Mouse (Mus musculus): ENCODE measurements around the gene Rnd3. TPM values are rescaled to one million over a fixed set of nuclear protein-coding genes. Genes with fewer than 3 reads are reported as not detected.

Gene Rnd3
- total and polyA plus RNA-seq, 3 experiments = 2.6 to 15.8 (median 14.3) TPM

GRCm38 (mm10) chr2:51090049-51090448 lies 58.9 kb downstream of the Rnd3 start:
- Histone ChIP-seq H3K27me3 (ENCODE audit: control insufficient read depth, insufficient read depth, low read length) (no peaks in the 10 kb centered on the region), H3K36me3 (ENCODE audit: control insufficient read depth, insufficient read depth, low read length) (no peaks in the 10 kb centered on the region), H3K9ac (ENCODE audit: low read depth, low read length) (no peak overlapping the region), H3K27ac (no peak overlapping the region), H3K4me1 (ENCODE audit: control insufficient read depth, insufficient read depth, low read length) (no peaks in the 10 kb centered on the region), H3K4me3 (no peak overlapping the region), H3K79me2 (replicated peaks; ENCODE audit: control insufficient read depth, insufficient read depth, low read length) (no peaks in the 10 kb centered on the region)
- WGBS = 60% methylated on average over 8 of the region's 8 CpGs
- intact Hi-C loops (cut with DNase I) = no loop called here
- no peak for DNase-seq
- TF ChIP-seq POLR2A (IDR thresholded peaks at IDR 0.05; ENCODE audit: insufficient read depth, low read depth, low read length) = no peak
- no peak for TF ChIP-seq EP300 (IDR thresholded peaks at IDR 0.05; ENCODE audit: insufficient read depth, low read depth, low read length)
- no peak for TF ChIP-seq CTCF (IDR thresholded peaks at IDR 0.05)

- Histone ChIP-seq H3K4me1 (ENCODE audit: control insufficient read depth, insufficient read depth, low read length) (no peaks in the 10 kb centered on the region), H3K4me3 (no peak overlapping the region), H3K9ac (ENCODE audit: low read depth, low read length) (no peak overlapping the region), H3K36me3 (ENCODE audit: control insufficient read depth, insufficient read depth, low read length) (no peaks in the 10 kb centered on the region), H3K27ac (no peak overlapping the region), H3K79me2 (replicated peaks; ENCODE audit: control insufficient read depth, insufficient read depth, low read length) (no peaks in the 10 kb centered on the region), H3K27me3 (ENCODE audit: control insufficient read depth, insufficient read depth, low read length) (no peaks in the 10 kb centered on the region)
- intact Hi-C loops (cut with DNase I) = no loop called here
- no peak for DNase-seq
- TF ChIP-seq POLR2A (IDR thresholded peaks at IDR 0.05; ENCODE audit: insufficient read depth, low read depth, low read length) = no peak
- no peak for TF ChIP-seq EP300 (IDR thresholded peaks at IDR 0.05; ENCODE audit: insufficient read depth, low read depth, low read length)
- no peak for TF ChIP-seq CTCF (IDR thresholded peaks at IDR 0.05)
- WGBS = 84% methylated on average over 11 of the region's 11 CpGs
These were observed 59.9 kb downstream of the Rnd3 start for GRCm38 (mm10) chr2:51088843-51089573.

- intact Hi-C loops (cut with DNase I) = no loop called here
- TF ChIP-seq POLR2A (IDR thresholded peaks at IDR 0.05; ENCODE audit: insufficient read depth, low read depth, low read length) (no peak), EP300 (IDR thresholded peaks at IDR 0.05; ENCODE audit: insufficient read depth, low read depth, low read length) (no peak), CTCF (IDR thresholded peaks at IDR 0.05) (no peak)
- no peaks in the 10 kb centered on the region for H3K27me3 ChIP-seq (ENCODE audit: control insufficient read depth, insufficient read depth, low read length)
- no peak overlapping the region for H3K4me3 ChIP-seq
- no peak overlapping the region for H3K9ac ChIP-seq (ENCODE audit: low read depth, low read length)
- H3K27ac ChIP-seq = no peak overlapping the region
- 91% methylated on average over 3 of the region's 3 CpGs for WGBS
- no peak for DNase-seq
- H3K79me2 ChIP-seq (replicated peaks; ENCODE audit: control insufficient read depth, insufficient read depth, low read length) = no peaks in the 10 kb centered on the region
- no peaks in the 10 kb centered on the region for H3K36me3 ChIP-seq (ENCODE audit: control insufficient read depth, insufficient read depth, low read length)
- H3K4me1 ChIP-seq (ENCODE audit: control insufficient read depth, insufficient read depth, low read length) = no peaks in the 10 kb centered on the region
These were observed 60.8 kb downstream of the Rnd3 start for GRCm38 (mm10) chr2:51088123-51088453.

GRCm38 (mm10) chr2:51087307-51088122 lies 61.4 kb downstream of the Rnd3 start:
- Histone ChIP-seq H3K27me3 (ENCODE audit: control insufficient read depth, insufficient read depth, low read length) (no peaks in the 10 kb centered on the region), H3K4me1 (ENCODE audit: control insufficient read depth, insufficient read depth, low read length) (no peaks in the 10 kb centered on the region), H3K9ac (ENCODE audit: low read depth, low read length) (no peak overlapping the region), H3K27ac (no peak overlapping the region), H3K79me2 (replicated peaks; ENCODE audit: control insufficient read depth, insufficient read depth, low read length) (no peaks in the 10 kb centered on the region), H3K4me3 (no peak overlapping the region), H3K36me3 (ENCODE audit: control insufficient read depth, insufficient read depth, low read length) (no peaks in the 10 kb centered on the region)
- TF ChIP-seq EP300 (IDR thresholded peaks at IDR 0.05; ENCODE audit: insufficient read depth, low read depth, low read length) = no peak
- TF ChIP-seq POLR2A (IDR thresholded peaks at IDR 0.05; ENCODE audit: insufficient read depth, low read depth, low read length) = no peak
- no peak for TF ChIP-seq CTCF (IDR thresholded peaks at IDR 0.05)
- 79% methylated on average over 12 of the region's 12 CpGs for WGBS
- no peak for DNase-seq
- intact Hi-C loops (cut with DNase I) = no loop called here

GRCm38 (mm10) chr2:51085155-51085554 lies 63.8 kb downstream of the Rnd3 start:
- no peaks in the 10 kb centered on the region for H3K79me2 ChIP-seq (replicated peaks; ENCODE audit: control insufficient read depth, insufficient read depth, low read length)

More at GRCm38 (mm10) chr2:51085155-51085554, 63.8 kb downstream of the Rnd3 start:
- no peak for DNase-seq
- TF ChIP-seq CTCF (IDR thresholded peaks at IDR 0.05) = no peak
- TF ChIP-seq EP300 (IDR thresholded peaks at IDR 0.05; ENCODE audit: insufficient read depth, low read depth, low read length) = no peak
- no peak for TF ChIP-seq POLR2A (IDR thresholded peaks at IDR 0.05; ENCODE audit: insufficient read depth, low read depth, low read length)
- intact Hi-C loops (cut with DNase I) = no loop called here
- Histone ChIP-seq H3K4me1 (ENCODE audit: control insufficient read depth, insufficient read depth, low read length) (no peaks in the 10 kb centered on the region), H3K9ac (ENCODE audit: low read depth, low read length) (no peak overlapping the region), H3K27me3 (ENCODE audit: control insufficient read depth, insufficient read depth, low read length) (no peaks in the 10 kb centered on the region), H3K27ac (no peak overlapping the region), H3K4me3 (no peak overlapping the region), H3K36me3 (ENCODE audit: control insufficient read depth, insufficient read depth, low read length) (no peaks in the 10 kb centered on the region)
- 92% methylated on average over 11 of the region's 11 CpGs for WGBS

All from heart, adult 2 months (tissue).